Mouse (Mus musculus) embryo, embryonic 9.5 days (tissue): ENCODE measurements around the gene Itprip.
"Not testable (repeated sequence)": the region's sequence is repeated elsewhere in the genome, so short reads cannot be mapped to it uniquely, and the experiment has no call there.

Source experiments
- DNase-seq: peaks from one replicate; pipeline ENCODE4 v3.0.0-alpha.2; 2017; ENCODE audit errors: extremely low spot score

The Itprip gene

GRCm38 (mm10) chr19:47853951-47854795 is 64.9 kb downstream of the Itprip start:
- DNase-seq, result no peak

GRCm38 (mm10) chr19:47853053-47853452 is 66.0 kb downstream of the Itprip start:
- DNase-seq, result no peak

- not testable (repeated sequence) for DNase-seq
Observed at GRCm38 (mm10) chr19:47852131-47852530, 67.0 kb downstream of the Itprip start.

GRCm38 (mm10) chr19:47849735-47850134 is 69.4 kb downstream of the Itprip start:
- DNase-seq, result no peak
